Mouse (Mus musculus): Measurements from ENCODE around the gene Dusp3. TPM values are rescaled to one million over a fixed set of nuclear protein-coding genes. Genes with fewer than 3 reads are reported as not detected.

Gene Dusp3
- 100 to 1,000 TPM; 138 to 142 TPM for total RNA-seq (2021)

DNA sequence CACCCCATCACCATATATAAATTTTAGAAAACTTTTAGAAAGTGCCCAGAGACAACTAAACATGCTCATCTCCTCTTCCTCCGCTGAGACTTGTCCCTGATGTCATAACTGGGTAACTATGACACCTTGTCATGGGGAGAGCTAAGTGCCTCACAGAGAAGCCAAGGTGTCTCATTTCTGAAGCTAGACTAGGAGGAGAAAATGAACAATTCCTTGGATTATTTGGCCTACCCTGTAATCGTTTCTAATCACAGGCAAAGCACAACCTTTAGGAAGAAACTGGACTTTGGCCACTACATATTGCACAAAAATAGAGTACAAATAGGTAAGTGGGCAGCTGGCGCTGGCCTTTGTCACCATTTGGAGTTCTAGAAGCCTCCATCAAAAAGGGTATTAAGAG, at the start of gene Dusp3:
Gene Dusp3, minus strand, starts transcription at position 101 of the 400 bp plus-strand sequence.
- intact Hi-C loops (cut with DNase I) = loop anchor here (2.0 kb wide), 1 partner anchor 152 kb away; no protein-coding TSS in a partner anchor
- DNase-seq (ENCODE audit: extremely low spot score in 1 of 2, low spot score in 2 of 2) = no peak

- intact Hi-C loops (cut with DNase I) = no loop called here
- DNase-seq (ENCODE audit: extremely low spot score in 1 of 2, low spot score in 2 of 2) = no peak
These were observed 49.5 kb upstream of the Dusp3 start for GRCm38 (mm10) chr11:102036336-102036735.

DNA sequence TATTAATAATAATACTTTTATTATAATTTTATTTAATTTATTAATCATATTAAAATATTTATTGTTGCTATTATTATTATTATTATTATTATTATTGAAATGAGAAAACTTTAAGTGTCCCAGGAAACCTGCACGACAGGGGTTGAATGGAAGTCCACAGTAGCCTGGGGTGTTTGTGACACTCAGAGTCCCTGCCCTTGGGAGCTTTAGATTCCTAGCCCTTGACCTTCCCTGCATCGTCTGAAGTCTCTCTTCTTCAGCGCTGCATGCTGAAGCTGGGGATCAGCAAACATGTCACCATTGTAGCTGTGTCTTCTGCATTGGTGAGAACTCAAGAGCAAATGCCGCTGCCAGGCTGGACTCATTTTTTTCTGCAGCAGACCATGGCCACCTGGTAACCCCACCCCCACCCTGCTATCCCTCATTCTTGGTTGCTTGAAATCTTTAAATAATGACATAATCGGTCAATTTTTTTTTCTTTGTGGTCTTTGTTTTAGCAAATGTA, 48.7 kb upstream of the Dusp3 start:
- peak in 1 of 2 experiments; percentile 11 for DNase-seq (ENCODE audit: extremely low spot score in 1 of 2, low spot score in 2 of 2)
- intact Hi-C loops (cut with DNase I) = no loop called here

DNA sequence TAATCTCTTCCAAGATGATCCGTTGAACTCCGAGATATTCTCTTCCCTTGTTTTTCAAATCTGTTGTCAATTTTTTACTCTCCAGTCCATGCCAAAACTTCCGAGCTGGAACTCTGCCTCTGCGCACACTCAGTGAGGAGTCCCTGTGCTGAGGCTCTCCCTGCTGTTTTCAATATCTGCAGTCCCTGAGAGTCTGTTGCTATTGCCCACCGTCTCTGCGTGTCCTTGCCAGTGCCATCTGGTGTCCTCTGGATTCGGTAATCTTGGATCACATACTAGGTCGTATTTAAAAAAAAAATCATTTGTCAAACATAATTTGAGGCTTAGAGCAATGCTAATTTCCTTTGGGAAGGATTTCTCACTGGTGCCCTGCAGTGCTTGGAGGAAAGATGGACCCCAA, 48.1 kb upstream of the Dusp3 start:
- intact Hi-C loops (cut with DNase I) = no loop called here
- peak; percentile 26 to 38 for DNase-seq (ENCODE audit: extremely low spot score in 1 of 2, low spot score in 2 of 2)

- DNase-seq (ENCODE audit: extremely low spot score in 1 of 2, low spot score in 2 of 2) = no peak
- intact Hi-C loops (cut with DNase I) = no loop called here
These were observed 46.3 kb upstream of the Dusp3 start for GRCm38 (mm10) chr11:102033055-102033591.

DNA sequence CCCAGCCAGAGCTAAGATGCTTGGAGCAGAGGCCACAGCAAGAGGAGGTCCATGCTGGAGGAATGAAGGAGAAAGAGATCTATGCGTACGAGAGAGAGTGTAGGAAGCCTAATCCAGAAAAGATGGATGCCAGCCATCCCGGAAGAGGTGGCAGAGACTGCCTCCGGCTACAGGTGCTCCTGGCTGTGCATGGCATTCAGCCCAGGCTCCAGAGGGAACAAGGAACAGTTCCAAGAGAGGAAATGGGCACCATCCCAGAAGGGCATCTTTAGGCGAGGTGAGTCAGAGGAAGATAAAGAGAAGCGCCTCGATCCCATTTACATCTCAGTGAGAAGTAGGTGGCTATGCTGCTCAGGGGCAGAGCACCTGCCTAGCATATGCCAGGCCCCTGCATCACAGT, 44.3 kb upstream of the Dusp3 start:
- intact Hi-C loops (cut with DNase I) = no loop called here

DNA sequence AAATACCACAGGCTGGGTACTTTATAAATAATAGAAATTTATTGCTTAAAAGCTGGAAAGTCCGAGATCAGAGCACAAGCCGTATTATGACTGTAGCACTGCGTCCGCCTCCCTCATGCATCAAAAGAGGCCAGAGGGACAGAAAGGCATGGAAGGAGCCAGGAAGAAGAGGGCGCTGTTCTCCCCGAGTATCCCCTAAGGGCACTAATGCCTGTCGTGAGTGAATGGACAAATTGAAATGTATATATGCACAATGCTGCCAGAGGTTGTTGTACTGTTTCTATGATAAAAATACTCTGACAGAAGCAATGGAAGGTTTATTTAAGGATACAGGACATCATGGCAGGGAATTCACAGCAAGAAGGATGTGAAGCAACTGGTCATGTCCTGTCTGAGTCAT, 43.2 kb upstream of the Dusp3 start:
- no peak for DNase-seq (ENCODE audit: extremely low spot score in 1 of 2, low spot score in 2 of 2)
- intact Hi-C loops (cut with DNase I) = no loop called here

More for the DNA sequence above, 44.3 kb upstream of the Dusp3 start:
- DNase-seq (ENCODE audit: extremely low spot score in 1 of 2, low spot score in 2 of 2) = no peak

DNA sequence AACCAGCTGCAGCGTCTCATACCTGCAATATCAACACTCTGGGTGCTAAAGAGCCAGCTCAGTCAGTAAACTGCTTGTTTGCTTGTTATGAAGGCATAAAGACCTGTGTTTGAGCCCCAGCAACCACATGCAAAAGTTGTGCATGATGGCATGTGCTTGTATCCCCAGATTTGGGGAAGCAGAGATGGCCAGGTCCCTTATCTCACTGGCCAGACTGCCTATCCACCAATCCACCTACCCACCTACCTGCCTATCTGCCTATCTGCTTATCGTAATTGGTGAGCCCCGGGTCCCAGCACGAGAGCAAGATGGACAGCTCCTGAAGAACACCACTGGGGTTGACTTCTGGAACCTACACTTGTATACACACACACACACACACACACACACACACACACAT, 42.5 kb upstream of the Dusp3 start:
- intact Hi-C loops (cut with DNase I) = no loop called here
- no peak for DNase-seq (ENCODE audit: extremely low spot score in 1 of 2, low spot score in 2 of 2)

GRCm38 (mm10) chr11:102028087-102028816, 41.4 kb upstream of the Dusp3 start, which contains the start of gene Mpp3:
Gene Mpp3 (minus strand): TSS chr11:102028461.
- DNase-seq (ENCODE audit: extremely low spot score in 1 of 2, low spot score in 2 of 2) = no peak
- intact Hi-C loops (cut with DNase I) = no loop called here

DNA sequence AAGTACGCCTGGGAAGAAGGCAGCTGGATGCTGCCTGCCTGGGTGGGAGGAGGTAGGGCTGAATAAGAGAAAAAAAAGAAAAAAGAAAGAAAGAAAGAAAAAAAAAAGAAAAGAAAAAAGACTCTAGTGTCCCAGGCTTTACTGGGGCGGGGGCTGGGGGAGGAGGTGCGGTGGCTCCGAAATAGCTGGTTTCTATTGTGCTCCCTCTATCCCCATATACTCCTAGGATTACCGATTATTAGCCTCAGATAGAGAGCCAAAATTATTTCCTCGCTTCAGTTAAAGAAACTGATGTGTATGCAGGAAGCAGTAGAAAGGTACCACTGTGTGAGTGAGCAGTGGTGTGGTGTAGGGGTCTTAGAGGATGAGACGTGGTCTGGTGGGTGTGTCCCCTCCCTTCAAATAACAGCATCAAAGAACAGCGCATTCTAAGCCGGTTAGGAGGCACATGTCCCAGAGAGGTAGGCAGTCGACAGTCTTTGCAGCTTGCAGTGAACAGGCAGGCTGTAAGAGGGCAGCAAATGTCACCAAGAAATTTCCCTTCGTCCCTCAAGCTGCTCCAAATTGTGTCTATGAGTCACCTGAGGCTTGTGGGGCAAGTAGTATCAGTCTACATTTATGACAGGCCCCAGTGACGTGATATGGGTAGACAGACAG, 40.7 kb upstream of the Dusp3 start:
- no peak for DNase-seq (ENCODE audit: extremely low spot score in 1 of 2, low spot score in 2 of 2)
- intact Hi-C loops (cut with DNase I) = no loop called here

- intact Hi-C loops (cut with DNase I) = no loop called here
- peak; percentile 49 to 81 for DNase-seq (ENCODE audit: extremely low spot score in 1 of 2, low spot score in 2 of 2)
These were observed 40.0 kb upstream of the Dusp3 start for GRCm38 (mm10) chr11:102026694-102027360.

GRCm38 (mm10) chr11:102025991-102026660, 39.3 kb upstream of the Dusp3 start:
- peak in 1 of 2 experiments; percentile 65 for DNase-seq (ENCODE audit: extremely low spot score in 1 of 2, low spot score in 2 of 2)
- intact Hi-C loops (cut with DNase I) = no loop called here

DNA sequence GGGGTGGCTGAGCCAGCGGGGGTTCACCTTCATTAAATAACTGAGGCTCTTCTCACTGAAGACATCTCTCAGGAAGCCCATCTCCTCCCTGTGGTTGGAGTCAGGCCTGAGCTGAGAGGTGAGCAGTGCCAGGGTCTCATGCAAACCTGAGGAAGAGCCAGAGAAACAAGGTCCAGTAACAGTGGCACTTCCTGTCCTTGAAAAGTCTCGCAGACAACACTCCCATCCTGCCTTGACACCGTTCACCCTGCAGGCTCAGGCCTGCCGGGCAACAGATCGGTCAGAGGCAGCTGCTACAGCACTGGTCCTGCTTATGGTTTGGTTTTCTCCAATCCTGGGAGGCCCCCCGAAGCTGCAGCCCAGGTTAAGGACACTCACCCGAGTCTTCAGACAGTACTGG, 38.5 kb upstream of the Dusp3 start:
- intact Hi-C loops (cut with DNase I) = no loop called here
- no peak for DNase-seq (ENCODE audit: extremely low spot score in 1 of 2, low spot score in 2 of 2)

DNA sequence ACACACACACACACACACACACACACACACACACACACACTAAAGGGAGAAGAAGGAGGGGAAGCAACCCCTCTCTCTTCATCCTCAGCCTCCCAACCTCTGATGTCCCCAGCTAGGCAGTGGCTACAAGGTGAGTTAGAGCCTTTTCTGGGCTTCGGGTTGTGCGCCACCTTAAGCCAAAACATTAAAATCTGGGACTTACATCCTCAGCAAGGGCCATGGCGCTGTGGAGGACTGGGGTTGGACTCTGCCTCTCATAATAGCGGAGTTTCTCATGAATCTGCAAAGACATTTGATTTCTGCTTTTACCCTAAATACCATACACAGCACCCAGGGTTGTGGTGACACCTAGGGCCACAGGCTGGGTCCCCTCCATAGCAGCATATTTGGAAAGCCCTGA, 38.1 kb upstream of the Dusp3 start:
- intact Hi-C loops (cut with DNase I) = no loop called here
- DNase-seq (ENCODE audit: extremely low spot score in 1 of 2, low spot score in 2 of 2) = no peak

DNA sequence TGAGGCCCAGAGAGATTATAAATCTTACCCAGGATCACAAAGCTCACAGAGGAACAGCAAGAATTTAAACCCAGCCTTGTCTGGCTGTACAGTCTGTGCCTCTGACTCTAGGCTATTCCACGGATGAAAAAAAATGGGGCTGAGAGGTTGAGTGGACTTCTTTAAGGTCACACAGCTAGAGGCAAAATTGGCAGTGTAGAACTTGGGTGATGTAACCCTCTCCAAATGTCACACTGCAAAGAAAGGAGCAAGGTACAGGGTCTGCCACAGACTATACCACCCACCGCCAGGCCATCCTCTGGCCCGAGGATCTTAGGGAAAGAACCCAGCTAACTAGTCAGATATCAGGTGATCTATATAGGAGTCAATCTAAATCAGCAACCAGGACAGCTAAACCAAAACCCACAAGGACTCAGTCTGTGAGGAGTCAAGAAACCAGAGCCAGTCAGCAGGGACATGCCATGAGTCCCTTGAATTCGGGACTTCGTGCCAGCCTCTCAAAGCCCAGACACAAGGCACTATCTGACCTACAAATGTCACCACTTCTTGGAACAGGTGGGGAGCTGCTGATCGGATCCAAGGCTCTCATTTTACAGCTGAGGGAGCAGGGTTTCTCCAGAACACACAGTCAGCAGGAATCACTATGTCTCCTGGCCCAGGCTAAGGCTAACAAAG, 37.4 kb upstream of the Dusp3 start:
- DNase-seq (ENCODE audit: extremely low spot score in 1 of 2, low spot score in 2 of 2) = no peak
- intact Hi-C loops (cut with DNase I) = no loop called here

GRCm38 (mm10) chr11:102023406-102023805, 36.6 kb upstream of the Dusp3 start:
- DNase-seq (ENCODE audit: extremely low spot score in 1 of 2, low spot score in 2 of 2) = no peak
- intact Hi-C loops (cut with DNase I) = no loop called here

DNA sequence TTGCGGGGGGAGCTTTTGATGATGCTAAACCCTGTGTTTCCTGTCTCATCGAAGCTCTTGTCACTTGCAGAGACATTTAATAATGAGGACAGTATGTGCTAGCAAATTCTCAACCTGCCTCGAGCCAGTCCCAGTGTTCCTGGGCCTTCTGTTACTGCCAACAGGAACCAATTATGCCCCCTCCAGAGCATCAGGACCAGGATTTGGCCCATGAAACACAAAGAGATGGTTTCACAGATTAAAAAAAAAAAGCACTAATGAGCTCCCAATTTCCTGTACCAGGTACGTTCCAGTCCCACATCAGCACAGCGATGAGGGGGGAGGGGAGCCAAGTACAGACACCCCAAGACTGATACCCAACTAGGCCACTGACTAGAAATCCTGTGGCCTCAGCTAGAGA, 34.4 kb upstream of the Dusp3 start:
- intact Hi-C loops (cut with DNase I) = no loop called here
- DNase-seq (ENCODE audit: extremely low spot score in 1 of 2, low spot score in 2 of 2) = peak in 1 of 2 experiments; percentile 20

- intact Hi-C loops (cut with DNase I) = no loop called here
- no peak for DNase-seq (ENCODE audit: extremely low spot score in 1 of 2, low spot score in 2 of 2)
These were observed 32.9 kb upstream of the Dusp3 start for GRCm38 (mm10) chr11:102019736-102020135.
